Mouse (Mus musculus): ENCODE results near the gene Tcf7l1. TPM values are rescaled to one million over a fixed set of nuclear protein-coding genes. Genes with fewer than 3 reads are reported as not detected.

The Tcf7l1 gene
- total RNA-seq, 2 experiments from 2014 or later: 19.6 to 20.1 TPM

- DNase-seq: no peak
These were observed 43.3 kb downstream of the Tcf7l1 start for GRCm38 (mm10) chr6:72745781-72746180.

DNA sequence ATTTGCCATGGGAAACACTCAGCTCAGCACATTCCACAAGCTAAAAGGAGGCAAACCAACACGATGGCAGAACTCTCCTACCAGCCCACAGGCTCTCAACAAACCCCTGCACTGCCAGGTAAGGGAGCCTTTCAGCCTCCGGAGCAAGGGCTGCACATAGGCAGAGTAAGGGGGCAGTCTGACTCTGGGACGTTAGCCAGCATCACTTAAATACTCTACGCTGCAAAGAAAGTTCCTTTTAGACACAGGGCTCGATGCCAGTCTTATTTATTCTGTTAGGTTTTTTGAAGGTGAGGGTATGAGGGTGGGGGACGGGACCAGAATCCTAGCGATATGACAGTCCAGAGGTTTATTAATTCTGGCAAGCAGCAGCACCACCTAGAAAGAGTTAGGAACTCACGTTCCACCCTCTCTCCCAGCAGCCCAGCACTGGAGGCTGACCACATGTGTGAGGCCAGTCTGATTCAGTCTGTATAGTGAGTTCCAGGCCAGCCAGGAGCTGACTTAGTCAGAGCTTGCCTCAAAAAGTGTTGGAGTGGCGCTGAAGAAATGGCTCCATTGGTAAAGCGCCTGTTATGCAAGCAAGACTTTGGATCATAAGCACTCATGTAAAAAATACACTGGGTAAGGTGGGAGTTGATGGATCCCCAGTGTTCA is 44.8 kb downstream of the Tcf7l1 start:
- DNase-seq: no peak

DNA sequence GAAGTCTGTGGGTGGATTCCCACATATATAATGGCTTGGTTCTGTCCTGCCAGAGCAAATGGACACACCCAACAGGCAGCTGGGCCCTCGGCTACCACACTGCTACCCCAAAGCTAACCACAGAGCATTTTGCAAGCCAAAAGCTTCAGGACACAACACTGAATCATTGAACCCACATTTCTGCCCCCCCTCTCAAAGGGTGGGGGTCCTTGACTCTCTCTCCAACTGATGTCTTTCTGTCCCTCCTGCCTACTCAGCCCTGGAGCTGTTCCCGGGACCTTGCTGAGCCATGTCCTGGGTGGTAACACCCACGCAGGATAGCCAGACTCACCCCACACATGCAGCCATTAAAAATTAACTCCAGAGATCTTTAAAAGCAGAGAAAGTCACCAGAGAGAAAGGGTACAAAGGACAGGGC is 45.4 kb downstream of the Tcf7l1 start:
- peak; percentile 14 for DNase-seq

- DNase-seq: no peak
These were observed 46.7 kb downstream of the Tcf7l1 start for GRCm38 (mm10) chr6:72742331-72742730.

GRCm38 (mm10) chr6:72740596-72741421 is 48.2 kb downstream of the Tcf7l1 start:
- peak; percentile 58 for DNase-seq

DNA sequence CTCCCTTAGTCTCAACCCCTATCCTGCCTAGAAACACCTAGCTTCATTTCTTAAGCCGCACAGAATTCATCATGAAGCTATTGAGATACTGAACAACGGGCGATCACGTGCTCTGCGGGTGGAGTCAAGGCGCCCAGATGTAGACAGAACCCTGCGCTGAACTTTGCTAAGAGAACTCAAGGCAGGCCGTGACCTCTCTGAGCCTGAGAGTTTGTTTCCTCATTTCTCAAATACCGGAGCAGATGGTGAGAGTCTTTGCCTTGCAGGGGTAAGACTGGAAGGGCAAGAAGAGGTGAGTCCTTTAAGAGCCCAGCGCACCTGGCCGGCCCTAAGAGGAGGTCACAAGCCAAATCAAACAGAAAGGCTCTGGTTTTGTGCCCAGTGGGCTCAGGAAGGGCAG is 52.2 kb downstream of the Tcf7l1 start:
- no peak for DNase-seq

GRCm38 (mm10) chr6:72735206-72735605 is 53.8 kb downstream of the Tcf7l1 start:
- DNase-seq: peak; percentile 37

DNA sequence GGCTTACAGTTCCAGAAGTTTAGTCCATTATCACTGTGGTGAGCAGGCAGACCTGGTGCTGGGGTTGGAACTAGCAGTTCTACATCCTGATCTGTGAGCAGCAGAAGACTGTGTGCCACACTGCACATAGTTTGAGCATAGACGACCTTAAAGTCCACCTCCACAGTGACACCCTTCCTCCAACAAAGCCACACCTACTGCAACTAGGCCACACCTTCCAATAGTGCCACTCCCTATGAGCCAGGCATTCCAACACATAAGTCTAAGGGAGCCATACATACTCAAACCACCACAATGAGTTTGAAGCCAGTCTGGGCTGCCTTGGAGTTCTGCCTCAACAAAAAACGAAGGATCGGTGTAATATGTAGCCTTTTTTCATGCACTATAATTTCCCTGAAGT is 55.7 kb downstream of the Tcf7l1 start:
- DNase-seq: no peak

- no peak for DNase-seq
These were observed 56.9 kb downstream of the Tcf7l1 start for GRCm38 (mm10) chr6:72732109-72732508.

- no peak for DNase-seq
These were observed 58.5 kb downstream of the Tcf7l1 start for GRCm38 (mm10) chr6:72730560-72730849.

GRCm38 (mm10) chr6:72729831-72730559 is 59.1 kb downstream of the Tcf7l1 start:
- DNase-seq: no peak

DNA sequence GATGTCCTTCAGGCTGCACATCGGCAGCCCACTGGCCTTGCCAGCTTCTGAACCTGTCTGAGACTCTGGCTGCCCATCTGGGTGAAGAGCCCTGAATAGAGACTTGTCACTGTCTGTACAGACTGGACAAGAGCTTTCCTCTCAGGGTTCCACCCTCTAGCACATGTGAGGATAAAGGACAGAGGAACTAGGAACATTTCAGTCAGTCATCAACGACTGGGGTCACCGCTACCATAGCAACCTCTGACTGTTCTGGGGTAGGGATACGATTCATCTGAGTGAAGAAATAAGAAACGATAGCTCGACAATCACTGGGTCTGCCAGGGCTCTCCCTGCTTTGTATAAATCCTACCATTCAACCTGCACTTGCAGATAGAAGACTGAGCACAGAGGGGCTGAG is 61.2 kb downstream of the Tcf7l1 start:
- DNase-seq: no peak

DNA sequence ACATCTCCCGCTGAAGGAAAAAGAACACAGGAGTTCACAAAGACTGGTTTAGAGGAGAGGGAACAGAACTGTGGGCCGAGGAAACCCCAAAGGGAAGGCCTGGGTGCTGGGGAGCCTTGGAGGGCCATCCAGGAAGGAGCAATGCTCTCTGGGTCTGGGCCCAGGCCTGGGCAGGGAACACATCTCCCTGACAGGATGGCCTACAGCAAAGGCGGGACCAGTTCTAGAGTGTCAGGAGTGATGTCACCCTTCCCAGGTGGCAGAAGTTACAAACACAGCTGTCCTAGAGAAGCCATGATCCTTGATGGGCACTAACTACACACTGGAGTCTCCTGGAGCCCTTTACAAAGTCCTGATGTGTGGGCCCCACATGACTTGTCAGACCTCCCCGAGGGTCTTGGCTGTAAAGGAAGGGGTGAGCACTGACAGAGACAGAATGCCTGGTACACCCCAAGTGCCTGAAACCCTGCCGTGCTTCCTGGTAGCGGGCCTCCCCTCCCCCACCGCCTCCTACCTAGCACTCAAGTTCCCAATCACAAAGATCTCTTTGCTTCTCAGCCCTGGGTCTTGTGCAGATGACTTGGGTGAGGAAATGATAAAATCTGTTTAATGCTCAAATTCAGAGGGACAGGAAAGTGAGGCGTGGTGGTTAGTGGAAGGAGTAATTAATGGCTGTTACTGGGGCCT is 64.4 kb downstream of the Tcf7l1 start:
- no peak for DNase-seq

GRCm38 (mm10) chr6:72723731-72724385 is 65.2 kb downstream of the Tcf7l1 start:
- DNase-seq: no peak

DNA sequence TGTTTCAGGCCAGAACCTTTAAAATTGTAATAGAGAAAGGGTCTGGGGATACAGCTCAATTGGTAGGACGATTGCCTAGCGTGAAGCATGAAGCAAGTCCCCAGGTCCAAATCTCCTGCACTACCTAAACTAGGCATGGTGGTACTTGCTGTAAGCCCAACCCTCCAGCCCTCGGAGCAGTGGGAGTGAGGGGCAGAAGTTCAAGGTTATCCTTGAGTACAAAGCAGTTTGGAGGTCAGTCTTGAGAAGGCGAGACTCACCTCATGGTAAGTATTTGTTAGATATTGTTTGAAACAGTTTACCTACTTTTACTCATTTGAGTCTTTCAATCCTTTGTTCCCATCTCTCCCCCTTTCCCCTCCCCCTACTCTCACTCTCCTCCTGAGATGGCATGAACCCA is 65.9 kb downstream of the Tcf7l1 start:
- no peak for DNase-seq

- no peak for DNase-seq
These were observed 68.2 kb downstream of the Tcf7l1 start for GRCm38 (mm10) chr6:72720852-72721251.

DNA sequence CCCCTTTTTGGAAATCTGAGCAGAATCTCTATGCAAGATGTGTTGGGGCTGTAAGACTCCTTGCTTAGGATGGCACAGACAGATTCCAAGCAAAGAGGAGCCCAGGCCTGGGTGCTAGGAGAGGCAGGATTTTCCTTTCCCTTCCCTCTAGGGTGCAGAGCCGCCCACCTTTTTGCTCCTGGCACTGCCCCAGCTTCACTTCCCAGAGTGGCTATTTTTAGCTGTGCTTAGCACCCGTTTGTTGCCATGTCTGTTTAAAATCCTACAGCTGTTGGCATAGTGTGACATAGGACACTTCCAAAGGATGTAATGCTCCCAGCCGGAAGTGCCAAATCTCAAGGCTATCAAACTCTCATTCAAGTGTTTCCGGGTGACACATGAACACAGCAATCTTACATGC is 74.3 kb downstream of the Tcf7l1 start:
- DNase-seq: peak; percentile 31

GRCm38 (mm10) chr6:72714250-72714649 is 74.8 kb downstream of the Tcf7l1 start:
- no peak for DNase-seq

DNA sequence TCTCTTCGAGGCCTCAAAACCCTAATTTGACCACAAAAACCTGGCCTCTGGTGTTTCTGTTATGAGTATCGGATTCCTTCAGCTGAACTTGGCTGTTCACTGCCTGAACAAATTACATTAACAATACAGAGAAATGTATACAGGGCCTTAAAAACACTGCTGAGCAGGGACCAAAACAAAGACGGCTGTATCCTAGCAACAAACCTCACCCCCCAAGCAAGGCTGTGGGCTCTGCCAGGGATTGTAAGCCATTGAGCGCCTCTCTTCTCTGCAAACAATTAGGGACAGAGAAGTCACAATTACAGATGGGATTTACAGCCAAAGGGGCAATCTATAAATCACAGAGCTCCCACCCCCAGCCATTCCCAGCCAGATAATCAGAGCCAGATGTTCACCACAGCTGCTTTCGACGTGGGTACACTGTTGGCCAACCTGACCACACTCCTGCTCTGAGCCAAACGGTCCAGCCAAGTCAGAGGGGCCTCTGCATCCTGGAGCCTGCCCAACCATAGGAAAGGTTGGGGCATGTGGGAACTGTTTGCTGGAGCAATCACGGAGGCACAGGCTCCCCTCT is 77.5 kb downstream of the Tcf7l1 start:
- DNase-seq: no peak

DNA sequence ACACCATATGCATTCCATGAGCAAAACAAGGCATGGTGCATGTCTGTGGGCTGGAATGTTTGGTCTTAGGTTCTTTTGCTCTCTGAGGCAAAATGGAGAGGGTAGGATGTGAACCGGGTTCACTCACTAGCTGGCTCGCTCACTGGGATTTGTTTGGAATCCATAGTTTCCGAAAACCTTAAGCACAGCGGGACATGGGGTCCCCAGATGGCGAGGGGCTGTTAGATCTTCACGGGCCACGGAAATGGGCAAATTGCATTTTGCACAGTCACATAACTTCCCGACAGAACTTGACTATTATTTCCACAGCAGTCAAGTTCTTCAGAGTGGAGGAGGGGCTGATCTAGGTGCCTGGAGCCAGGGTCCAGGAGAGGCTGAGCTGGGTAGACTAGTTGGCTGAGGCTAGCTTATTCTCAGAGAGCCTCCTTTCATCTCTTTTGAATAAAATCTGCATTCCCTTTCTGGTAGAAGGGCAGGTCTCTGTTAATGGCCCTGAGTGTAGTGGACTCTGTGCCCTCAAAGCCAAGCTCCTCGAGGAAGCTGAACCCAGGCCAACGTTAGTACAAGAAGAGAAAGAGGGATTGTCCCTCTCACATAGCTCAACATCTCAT is 78.1 kb downstream of the Tcf7l1 start:
- no peak for DNase-seq

- DNase-seq: no peak
These were observed 89.5 kb downstream of the Tcf7l1 start for GRCm38 (mm10) chr6:72699467-72700126.

Data from adrenal gland, postnatal 10 days (tissue).